Mouse (Mus musculus) layer of hippocampus, adult 9-10 months (tissue): ENCODE results near the gene Bysl.
"Not testable (repeated sequence)": the region's sequence is repeated elsewhere in the genome, so short reads cannot be mapped to it uniquely, and the experiment has no call there.

Source experiments
- DNase-seq: peaks from one replicate; pipeline ENCODE4 v3.0.0; 2022; ENCODE audit warnings: low spot score

Gene Bysl

DNA sequence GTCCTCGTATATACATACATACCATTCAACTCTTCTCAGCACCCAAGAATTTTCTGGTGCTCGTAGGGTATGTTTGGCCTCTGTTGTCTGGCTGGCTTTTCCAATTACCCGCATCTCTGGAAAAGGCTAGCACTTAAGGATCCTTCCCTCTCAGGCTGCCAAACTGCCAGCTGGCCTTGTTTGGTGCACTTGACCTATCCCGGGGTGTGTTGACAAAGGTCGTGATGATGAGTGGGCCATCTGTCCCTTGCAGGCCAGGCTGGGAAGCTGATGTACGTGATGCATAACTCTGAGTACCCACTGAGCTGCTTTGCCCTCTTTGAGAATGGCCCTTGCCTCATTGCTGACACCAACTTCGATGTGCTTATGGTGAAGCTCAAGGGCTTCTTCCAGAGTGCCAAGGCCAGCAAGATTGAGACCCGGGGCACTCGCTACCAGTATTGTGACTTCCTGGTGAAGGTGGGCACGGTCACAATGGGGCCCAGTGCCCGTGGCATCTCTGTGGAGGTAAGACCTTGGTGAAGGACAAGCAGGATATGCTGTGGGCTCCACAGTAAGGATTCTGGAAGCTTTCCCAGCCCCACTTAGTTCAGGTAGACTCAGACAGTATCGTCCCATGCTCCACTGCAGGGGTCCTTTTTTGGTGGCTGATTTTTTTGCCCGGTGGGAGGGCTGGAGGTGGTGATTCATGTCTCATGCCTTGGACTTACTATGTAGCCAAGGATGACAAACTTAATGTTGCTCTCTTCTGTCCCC is 7.4 kb upstream of the Bysl start:
- DNase-seq: no peak

DNA sequence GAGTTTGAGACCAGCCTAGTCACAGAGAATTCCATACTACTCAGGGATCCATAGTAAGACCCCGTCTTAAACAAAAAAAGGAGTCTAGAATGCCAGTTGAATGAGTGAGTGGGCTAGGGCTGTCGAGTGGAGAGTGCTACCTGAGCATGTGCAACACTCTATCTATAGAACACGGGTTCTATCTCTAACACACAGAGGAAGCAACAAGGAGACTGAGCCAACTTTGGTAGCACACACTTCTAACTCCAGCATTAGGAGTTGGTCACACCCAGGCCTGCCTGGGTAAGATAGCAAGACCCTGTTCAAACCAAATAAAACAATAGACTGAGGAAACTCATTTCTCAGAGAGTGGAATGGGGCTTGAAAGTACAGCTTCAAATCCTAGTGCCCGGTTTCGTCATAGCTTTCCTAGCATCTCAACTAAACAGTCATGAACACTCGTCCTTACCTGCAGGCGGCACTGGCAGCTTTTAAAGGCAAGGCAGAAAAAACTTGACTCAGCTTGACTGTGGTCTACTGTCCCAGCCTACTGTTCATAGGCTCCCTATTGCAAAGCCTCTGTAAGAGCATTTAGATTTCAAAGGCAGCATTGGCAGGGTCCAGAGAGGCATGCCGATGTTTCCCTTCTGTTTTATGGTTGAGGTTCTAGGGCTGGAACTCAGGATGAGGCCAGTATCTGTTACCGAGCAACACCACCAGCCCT is 6.5 kb upstream of the Bysl start:
- no peak for DNase-seq

DNA sequence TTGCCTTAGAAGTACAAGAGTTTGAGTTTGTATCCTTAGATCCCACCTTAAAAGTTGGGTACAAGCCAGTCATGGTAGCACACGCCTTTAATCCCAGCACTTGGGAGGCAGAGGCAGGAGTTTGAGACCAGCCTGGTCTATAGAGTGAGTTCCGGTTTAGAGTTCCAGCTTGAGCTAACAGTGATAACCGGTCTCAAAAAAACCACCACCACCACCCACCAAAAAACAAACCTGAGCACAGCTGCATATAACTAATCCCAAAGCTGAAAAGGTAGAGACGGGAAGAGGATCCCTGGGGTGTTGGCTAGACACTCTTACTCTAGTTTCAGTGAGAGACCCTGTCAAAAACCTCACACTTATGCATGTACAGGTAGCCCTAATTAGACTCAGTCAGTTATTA is 5.4 kb upstream of the Bysl start:
- no peak for DNase-seq

DNA sequence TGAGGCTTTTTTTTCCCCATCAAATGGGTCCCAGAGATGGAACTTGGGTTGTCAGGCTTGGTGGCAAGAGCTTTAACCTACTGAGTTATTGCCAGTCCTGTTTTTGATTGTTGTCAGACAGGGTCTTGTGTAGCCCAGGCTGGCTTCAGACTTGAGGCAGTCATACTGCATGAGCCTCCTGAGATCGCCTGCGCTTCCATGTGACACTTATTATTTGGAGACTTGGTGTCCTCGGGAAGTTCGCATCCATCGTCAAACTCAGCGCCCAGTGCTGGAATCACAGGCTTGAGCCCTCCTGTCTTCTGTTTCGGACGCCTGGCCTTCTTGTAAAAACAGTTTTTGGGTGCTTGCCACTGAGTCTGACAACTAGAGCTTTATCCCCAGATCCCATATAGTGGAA is 4.8 kb upstream of the Bysl start:
- DNase-seq: no peak

- DNase-seq: no peak
These were observed 2.7 kb upstream of the Bysl start for GRCm38 (mm10) chr17:47614018-47614417.

GRCm38 (mm10) chr17:47611661-47611982 is 330 bp upstream of the Bysl start:
- DNase-seq: no peak

DNA sequence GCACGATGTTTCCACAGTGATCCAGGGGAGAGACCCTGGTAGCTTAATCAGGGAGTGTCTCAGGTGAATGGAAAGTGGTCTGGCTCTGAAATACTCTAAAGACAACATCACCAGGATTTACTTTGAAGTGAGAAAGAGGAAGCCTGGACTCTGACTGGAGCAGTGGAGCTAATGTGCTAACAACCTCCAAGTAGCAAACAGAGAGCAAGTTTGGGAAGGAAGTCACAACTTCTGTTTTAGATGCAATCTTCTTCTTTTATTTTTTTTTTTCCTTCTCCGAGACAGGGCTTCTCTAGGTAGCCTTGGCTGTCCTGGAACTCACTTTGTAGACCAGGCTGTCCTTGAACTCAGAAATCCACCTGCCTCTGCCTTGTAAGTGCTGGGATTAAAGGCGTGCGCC is 2.1 kb downstream of the Bysl start:
- no peak for DNase-seq

DNA sequence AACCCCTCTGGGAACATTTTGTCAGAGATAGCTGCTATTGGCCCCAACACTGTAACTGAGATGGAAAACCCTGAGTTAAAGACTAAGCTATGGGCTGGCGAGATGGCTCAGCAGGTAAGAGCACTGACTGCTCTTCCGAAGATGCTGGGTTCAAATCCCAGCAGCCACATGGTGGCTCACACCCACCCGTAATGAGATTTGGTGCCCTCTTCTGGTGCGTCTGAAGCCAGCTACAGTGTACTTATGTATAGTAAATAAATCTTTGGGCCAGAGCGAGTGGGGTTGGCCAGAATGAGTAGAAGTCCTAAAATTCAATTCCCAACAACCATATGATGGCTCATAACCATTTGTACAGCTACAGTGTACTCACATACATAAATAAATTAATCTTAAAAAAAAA is 5.1 kb downstream of the Bysl start:
- no peak for DNase-seq

DNA sequence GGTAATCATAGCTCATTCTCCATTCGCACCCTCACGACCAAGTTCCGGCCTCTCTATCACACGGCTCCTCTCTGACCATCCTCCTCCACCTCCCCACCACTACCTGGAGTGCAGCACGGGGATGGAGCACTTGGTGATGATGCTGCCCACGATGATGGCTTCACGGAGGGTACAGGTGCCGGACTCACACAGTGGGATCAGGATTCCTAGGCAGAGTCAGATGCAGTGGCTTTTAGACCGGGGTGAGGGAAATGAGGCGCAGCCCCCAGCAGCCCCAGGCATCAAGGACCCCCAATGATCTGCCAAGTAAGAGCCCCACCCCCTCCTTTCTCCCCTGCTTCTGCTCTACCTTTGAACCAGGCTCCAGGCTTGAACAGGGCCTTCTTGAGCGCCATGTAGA is 9.0 kb downstream of the Bysl start:
- no peak for DNase-seq

GRCm38 (mm10) chr17:47601389-47601755 is 9.9 kb downstream of the Bysl start:
- no peak for DNase-seq

DNA sequence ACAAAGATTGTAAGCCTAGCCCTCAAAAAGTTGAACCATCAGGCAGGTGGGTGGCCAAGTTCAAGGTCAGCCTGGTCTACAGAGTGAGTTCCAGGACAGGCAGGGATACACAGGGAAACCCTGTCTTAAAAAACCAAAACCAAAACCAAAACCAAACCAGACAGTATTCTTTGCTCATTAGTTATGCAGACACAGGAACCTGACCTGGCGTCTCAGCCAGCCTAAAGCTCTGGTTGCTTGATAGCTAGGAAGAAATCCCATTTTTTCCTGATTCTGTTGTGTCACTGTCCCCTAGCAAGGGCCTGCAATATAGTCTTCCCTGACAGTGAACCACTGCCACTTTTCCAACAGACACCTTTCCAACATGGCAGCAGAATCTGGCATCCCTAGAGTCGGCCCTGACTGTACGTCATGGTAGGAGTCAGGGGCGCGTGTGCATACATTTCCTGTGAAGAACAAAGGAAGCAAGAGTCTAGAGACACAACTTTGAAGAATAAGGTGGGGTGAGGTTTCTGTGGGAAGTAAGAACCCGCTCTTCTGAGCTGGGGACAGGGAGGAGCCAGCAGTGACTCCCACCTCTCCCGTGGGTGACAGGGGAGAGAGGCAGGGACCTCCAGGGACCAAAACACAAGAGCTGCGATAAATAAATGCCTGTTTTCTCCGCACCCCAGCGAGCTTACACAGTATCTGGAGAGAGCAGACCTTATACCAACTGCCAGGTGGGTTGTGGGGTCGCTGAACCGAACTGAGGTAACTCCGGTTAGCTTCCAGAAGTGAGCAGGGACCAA is 10.5 kb downstream of the Bysl start:
- DNase-seq: no peak

GRCm38 (mm10) chr17:47599511-47600297 is 11.6 kb downstream of the Bysl start:
- DNase-seq: no peak

GRCm38 (mm10) chr17:47598580-47599304 is 12.6 kb downstream of the Bysl start:
- DNase-seq: not testable (repeated sequence)

DNA sequence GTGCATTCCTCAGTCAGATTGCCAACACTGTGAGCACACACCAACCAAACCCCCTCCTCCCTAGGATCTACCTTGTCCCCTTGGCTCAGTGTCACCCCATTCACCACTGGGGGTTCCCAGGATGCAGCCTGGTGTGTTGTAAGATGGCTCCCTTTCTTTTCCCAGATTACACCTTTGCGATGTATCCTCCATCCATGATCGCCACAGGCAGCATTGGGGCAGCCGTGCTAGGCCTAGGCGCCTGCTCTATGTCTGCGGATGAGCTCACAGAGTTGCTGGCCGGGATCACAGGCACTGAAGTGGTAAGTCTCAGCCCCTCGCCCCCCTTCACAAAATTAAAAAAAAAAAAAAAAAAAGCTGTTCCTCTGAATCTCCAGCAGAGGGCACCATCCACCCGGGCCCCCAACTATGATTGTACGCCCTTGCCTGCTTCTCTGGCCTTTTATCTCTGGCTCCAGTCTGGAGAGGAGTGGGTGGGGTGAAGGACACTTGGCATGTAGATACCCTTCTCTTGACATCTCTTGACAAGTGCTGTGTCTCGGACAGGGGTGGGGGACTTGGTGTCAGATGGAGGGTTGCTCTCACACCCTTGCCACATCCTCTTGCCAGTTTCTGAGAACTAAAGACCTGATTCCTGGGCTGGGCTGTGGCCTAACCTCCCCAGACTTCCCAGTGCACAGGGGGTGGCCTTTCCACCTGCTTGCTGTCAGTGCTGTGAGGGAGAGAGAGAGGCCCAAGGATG is 13.3 kb downstream of the Bysl start:
- DNase-seq: no peak

DNA sequence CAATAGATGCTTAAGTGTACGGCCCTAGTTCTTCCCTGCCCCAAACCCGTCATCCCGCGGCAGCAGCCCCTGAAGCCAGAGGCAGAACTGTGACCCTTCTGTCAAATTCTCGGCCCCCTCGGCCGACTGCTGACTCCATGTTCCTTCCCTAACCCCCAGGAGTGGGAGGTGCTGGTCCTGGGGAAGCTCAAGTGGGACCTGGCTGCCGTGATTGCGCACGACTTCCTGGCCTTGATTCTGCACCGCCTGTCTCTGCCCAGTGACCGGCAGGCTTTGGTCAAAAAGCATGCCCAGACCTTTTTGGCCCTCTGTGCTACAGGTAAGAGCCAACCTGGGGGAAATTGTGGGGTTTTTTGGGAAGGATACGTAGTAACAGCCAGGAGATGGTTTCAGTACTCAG is 14.0 kb downstream of the Bysl start:
- DNase-seq: no peak

DNA sequence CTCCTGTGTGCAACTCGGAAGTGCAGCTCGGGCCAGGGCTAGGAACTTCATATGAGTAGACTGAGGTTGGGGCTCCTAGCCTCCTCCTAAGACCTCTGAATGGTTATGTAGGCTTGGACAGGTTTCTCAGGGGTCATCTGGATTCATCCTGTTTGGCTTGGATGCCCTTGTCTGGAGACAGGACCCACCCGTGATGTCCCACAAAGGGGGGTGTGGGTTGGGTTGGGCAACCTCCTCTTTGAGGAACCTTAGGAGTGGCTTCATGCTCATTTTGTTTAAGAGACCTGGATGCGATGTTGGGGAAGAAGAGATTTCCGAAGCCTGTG is 14.5 kb downstream of the Bysl start:
- DNase-seq: no peak

DNA sequence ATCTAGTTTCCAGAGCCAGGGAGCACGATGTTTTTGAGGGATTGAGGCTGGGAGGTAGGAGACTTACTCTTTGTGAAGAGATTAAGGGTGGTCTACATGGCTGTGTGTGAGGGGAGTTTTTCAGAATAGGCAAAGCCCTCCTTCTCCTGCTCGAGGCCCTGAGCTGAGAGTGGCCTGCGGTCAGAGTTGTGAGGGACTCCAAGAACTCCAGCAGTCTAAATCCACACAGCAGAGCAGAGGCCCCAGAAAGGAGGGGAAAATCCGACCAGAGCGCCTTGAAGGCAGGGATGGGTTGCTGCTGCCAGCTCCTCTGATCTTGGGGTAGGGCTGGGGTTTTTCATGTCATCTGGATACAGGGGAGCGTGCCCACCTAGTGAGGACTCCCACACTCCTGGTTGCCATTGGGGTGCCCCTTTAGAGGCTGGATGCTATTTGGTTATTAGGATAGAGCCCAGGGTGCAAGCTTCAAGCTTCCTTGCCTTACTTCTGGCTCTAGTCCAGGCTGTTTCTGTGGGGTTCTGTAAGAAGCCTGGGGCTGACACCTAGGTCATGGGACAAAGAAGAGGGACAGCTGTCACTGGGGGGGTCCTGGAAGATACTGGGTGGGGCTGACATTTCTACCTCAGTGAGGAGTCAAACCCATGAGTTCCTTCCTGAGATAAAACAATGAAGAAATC is 15.0 kb downstream of the Bysl start:
- no peak for DNase-seq

DNA sequence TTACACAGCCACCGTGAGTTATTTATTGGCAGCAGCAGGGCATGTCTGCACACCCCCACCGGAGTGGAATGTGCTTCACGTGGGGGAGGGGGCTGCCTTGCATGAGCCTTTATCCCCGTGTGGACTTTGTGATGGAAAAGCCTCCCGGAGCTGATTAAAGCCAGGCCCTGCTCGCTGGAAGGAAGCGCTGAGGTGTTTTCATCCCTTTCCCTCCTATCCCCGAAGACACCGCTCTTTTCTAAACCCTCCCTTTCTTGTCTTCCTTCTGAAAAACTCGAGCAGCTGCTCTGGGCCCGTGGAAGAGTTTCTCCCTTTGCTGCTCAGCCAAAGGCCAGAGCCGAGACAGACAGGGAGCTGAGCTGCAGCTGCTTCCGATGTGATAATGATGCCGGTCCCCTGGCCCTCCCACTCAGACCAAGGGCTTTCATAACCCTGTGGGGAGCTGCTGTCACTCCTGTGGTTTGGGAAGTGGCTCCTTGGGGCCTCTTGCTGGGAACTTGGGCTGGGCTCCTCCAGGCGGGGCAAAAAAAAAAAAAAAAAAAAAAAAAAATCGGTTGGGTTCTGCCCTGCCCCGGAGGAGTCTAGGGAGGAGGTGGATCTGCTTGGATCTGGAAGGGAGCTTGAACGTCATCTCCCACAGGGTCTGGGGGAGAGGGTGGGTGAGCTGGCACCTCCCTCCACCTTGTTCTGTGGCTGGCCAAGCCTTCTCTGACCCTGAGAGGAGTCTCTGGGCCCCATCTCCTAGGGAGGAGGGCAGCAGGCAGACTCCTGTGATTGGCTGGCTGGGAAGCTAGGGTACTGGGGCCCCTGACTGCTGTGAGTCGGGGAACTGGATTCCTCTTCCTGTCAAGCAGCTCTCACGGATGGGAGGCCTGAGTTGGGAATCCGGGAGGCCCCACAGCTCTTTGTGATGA is 15.8 kb downstream of the Bysl start:
- no peak for DNase-seq

DNA sequence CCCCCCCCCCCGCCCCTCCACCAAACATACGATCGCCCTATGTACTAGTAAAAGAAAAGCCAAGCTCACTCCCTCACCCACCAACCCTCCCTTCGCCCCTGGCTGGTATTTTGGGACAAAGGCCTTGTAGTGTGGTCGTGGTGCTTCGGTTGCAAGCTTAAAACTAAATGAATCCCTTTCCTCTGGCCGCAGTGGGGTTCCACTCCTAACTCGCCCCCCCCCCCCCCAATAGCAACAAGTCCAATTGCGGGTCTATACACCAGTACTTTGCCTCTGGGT is 16.4 kb downstream of the Bysl start:
- DNase-seq: no peak
